Mouse (Mus musculus) cerebellum, adult 9-10 months (tissue): ENCODE measurements at regions not wholly inside any gene's neighbourhood (a gene's known extent, or its start where the extent isn't known, plus 50 kb on each side); places are given as distances from the start of the nearest gene placed in this dataset.
A peak's percentile ranks its signal among the peaks of the same experiment; 100 is the strongest.
"Not testable (repeated sequence)": the region's sequence is repeated elsewhere in the genome, so short reads cannot be mapped to it uniquely, and the experiment has no call there.

Source experiments
- DNase-seq: peaks from one replicate; pipeline ENCODE4 v3.0.0; 2022

- DNase-seq = peak; percentile 6
These were observed 476.1 kb upstream of the Olfr161 start for GRCm38 (mm10) chr16:3114473-3115335.

GRCm38 (mm10) chr16:3115336-3116112 is 475.3 kb upstream of the Olfr161 start:
- DNase-seq = peak; percentile 24

GRCm38 (mm10) chr16:3116113-3116511 is 474.7 kb upstream of the Olfr161 start:
- DNase-seq = peak; percentile 51

- not testable (repeated sequence) for DNase-seq
These were observed 469.6 kb upstream of the Olfr161 start for GRCm38 (mm10) chr16:3121216-3121615.

- not testable (repeated sequence) for DNase-seq
These were observed 468.5 kb upstream of the Olfr161 start for GRCm38 (mm10) chr16:3122145-3122860.

- peak; percentile 61 for DNase-seq
These were observed 467.9 kb upstream of the Olfr161 start for GRCm38 (mm10) chr16:3122861-3123477.

- DNase-seq = not testable (repeated sequence)
These were observed 463.5 kb upstream of the Olfr161 start for GRCm38 (mm10) chr16:3127317-3127716.
